ENCODE assay signal across 12 mouse cellular contexts in the genomic region with DNA sequence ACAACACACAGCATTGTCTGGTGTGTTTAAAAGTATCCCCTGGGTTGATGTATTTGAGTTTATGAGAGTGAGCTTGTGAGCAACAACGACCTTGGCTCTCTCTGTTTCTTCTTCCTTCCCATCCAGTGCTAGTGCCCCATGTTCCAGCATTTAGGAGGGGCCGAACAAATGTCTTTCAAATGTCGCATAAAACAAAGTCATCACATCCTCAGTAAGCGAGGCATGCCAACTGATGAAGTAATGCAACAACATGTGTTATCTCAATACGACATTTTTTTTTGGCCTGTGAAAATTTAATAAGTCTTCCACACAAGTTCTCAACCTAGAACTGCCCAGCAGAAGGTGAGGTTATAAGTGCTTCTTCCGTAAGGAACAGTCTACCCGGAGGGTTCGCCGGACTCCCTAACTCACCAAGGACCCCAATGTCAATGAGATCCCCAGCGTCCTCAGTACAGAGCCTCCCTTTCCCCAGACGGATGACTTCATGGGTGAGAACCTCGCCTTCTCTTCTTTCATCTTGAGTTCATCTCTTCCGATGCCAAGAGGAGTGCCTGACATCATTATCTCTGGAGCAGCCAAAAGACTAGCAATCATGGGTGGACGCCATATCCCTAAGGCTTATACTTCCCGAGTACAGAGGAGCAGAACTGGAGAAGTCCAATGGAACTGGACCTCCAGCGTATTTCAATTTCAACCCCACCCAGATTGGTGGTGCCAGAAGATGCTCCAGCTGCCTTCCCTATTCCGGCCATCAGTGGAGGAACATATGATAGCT.
"Had no signal": no experiment of that assay in that cellular context is flagged by ENCODE, and none has a peak within 500 bp of the region (broad histone marks: within the 10 kb centered on the region; RNA-seq: fewer than 3 reads in every experiment).

No protein-coding gene starts in this region.

- H3K4me3 ChIP-seq: layer of hippocampus, adult 2 months; limb, embryonic 10.5 days; liver, embryonic 15.5 days; lung, embryonic 15.5 days; megakaryocyte, embryonic 14.5 days; midbrain, embryonic 15.5 days; neural tube, embryonic 12.5 days had no signal

- H3K4me1 ChIP-seq: liver, embryonic 15.5 days; megakaryocyte, embryonic 14.5 days; midbrain, embryonic 15.5 days; neural tube, embryonic 12.5 days had no signal

- DNase-seq: kidney, adult 18-20 months; kidney, postnatal 10 days; kidney, postnatal 4 days; spleen, adult 18-20 months; thymus, postnatal 4 days had no signal
